Mouse (Mus musculus) cerebellum, adult 8-10 months (tissue): ENCODE results near the gene Zc3h8.

Experiments
- DNase-seq: peaks from one replicate; pipeline ENCODE4 v3.0.0; 2022

Gene Zc3h8

DNA sequence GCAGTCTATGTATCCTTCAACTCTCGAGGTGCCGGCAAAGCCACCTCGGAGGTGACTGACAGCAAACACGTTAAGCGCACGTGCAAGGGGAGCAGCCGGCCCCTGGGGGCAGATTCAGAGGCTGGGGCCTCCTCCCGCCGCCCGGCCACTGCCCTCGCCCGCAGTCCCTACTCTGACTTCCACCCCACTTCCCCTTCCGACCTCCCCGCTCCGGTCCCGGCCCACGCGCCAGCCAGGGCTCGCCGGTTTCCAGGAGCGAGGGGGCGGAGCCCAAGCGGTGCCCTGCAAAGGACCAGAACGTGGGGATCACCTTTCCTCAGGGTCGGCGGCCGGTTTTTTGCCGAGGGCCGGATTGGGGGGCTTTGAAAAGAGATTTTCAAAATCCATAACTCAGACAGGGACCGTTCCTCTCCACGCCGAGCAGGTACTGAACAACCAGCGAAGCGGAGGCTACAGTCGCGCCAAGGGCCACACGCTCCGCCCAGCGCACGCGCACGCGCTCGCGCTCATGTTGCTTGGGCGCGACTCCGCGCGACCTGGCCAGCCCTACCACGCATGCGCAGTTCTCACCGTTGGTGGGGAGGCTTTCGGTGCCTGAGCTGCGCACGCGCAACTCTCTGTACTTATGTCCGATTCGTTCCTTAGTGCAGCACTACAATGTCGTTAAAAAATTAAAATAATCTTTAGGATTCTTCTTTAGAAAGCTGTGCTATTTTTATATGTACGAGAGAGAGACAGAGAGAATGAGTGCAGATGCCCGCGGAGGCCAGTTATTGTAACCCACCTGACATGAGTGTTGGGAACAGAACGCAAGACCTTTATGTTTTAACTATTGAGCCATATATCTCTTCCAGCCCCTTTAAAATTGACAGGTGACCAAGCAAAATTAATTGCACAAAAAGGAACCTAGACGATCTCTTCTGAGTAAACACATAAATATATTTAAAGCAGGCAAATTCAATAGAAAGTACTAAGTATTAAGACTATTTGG lies at the start of gene Zc3h8:
Gene Zc3h8 (minus strand): TSS at position 540 of the 991 bp plus-strand sequence.
- peak; percentile 97 for DNase-seq

DNA sequence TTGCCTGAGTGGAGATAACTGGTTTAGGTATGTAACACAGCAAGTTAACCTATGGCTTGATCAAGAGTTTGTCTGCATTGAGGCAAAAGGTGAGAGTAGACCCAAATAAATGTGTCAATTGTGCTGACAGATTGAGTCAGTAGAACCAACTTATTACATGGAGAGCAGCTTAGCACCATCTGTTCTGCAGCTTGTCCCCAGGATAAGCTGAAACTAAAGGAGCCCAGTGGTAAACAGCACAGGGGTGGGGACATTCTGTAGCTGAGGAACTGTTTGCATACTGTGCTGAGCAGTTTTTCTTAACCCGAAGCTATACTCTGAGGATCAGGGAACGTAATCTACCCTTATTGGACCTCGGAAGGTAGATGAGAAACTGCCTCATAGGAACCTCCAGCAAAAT lies 40.9 kb upstream of the Zc3h8 start:
- no peak for DNase-seq

DNA sequence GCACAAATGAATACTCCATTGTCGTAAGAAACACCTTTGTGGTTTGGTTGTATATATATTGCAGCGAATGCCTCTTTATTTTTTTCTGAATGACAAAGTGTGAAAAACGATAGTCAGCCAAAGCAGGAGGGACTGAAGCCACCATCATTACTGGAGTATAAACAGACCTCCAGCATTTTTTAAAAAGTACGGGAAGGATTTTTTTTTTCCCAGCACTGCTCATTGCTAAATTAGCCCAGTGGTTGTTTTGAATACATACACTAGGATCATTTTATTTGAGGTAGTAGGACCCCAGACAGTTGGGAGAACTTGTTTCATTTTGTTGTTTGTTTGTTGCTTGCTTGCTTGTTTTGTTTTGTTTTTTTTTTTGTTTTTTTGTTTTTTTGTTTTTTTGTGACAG lies 31.7 kb upstream of the Zc3h8 start:
- DNase-seq: no peak

DNA sequence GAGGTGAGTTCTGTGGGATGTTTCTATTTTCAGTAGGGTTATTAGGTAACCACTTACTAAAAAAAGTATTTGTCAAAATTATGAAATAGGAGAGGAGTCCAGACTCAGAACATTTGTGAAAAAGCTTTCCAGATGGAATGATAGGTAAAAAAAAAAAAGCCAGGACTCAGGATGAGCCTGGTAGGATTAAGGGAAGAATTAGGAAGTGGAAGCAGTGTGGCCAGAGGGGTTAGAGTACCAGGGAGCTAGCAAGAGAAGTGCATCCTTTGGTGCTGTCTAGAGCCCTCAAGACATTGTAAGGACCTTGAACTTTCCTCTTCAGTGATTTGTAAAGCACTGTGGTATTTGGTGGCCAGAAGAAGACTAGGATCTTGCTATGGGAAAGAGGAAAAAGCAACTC lies 28.4 kb upstream of the Zc3h8 start:
- DNase-seq: no peak

DNA sequence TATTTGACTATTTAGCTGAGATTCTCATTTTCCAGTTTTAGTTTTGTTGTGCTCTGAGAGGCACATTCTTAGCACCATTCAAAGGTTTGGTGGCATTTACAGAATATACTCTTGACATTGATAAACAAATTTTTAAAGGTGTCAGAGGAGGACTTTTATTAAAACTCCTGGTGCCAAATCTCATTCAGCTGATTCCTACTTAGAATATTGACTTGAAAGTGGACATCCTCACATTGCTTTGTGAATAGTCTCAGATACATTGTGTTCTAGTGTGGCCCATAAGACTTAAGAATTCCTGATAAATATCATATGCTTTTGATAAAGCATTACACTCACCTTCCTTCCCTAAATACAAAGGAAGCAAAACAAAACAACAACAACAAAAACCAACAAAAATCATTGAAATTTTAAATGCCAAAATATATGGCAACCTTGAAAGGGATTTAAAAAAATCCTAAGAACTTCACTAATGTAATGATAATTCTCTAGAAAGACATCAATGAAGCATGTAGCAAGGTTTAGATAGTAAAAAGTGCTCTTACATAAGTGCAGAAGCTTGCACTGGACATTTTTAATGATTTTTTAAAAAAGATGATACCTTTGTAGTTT lies 24.7 kb upstream of the Zc3h8 start:
- no peak for DNase-seq

DNA sequence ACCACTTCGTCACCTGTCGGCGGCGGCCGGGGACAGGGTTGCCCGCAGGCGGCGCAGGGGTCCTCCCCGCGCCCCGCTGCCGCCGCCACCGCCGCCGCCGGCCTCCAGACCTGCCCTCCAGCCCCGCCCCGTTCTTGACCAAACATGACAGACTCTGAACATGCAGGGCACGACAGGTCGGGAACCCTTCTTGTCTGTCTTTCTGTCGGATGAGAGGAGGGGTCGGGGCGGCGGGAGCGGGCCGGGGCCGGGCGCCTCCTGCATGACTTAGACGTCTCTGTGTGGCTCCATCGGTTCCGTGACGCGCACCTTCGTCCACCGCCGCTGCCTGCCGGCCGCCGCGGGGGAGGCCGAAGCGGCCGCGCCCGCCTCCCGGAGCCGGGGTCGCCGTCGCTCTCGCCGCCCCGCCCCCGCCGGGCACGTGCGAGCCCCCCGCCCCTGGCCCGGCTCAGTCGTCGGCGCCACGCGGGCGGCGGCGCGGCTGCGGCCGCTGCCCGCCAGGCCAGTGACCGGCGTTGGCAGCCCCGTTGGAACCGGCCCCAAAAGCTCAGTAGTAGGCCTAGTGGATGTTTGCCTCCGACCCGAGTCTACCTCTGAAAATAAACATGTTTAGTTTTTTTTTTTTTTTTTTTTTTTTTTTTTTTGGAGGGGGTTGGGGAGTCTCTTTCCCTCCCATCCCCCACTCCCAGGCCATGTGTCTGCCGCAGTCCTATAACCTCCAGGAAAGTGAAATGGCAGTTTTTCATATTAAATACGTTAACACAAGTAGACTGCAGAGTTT lies 24.0 kb upstream of the Zc3h8 start, which contains the start of gene Gm10762:
Gene Gm10762 (minus strand): TSS at position 65 of the 781 bp plus-strand sequence.
- DNase-seq: peak; percentile 80

DNA sequence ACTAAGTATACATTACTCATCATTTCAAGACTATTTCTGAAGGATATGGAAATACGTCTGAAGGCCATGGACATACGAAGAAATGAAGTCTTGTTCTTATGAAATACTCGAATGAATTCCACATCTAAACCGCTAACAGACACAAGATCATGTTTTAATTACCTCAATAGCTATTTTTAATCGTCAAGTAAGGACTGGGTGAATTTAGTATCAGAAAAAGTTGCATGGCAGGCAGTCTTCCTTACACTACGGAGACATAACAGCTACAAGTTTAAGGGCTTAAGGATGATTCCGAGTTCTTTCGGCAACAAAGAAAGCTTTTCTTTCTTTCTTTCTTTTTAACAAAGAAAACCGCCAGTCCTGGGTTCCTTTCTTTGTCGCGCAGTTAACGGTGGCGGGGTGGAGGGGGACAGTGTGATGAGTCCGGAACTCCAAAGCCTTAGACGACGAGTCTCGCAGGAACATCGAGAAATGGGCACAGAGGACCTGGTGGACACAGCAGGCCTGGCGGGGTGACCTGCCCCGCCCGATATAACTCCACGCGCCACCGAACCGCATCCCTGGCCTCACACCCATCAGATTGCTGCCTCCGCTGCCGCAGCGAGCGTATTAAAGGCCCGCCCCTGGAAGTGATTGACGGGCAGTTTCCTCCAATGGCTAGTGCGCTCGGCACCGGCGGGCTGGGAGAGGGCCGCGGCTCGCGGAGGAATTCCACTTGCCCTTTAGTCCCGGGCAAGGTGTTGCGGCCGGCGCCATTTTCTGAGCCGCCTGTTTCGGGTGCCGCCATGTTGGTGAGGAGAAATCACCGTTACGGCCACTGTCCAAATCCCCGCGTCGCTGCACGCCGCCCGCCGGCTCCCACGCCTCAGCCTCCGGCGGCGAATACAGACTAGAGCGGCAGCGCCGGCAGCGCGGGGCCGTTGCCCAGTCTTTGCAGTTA lies 23.0 kb upstream of the Zc3h8 start, which contains the start of gene Zc3h6:
Gene Zc3h6 (plus strand): TSS at position 762 of the 940 bp plus-strand sequence.
- DNase-seq: peak; percentile 100

DNA sequence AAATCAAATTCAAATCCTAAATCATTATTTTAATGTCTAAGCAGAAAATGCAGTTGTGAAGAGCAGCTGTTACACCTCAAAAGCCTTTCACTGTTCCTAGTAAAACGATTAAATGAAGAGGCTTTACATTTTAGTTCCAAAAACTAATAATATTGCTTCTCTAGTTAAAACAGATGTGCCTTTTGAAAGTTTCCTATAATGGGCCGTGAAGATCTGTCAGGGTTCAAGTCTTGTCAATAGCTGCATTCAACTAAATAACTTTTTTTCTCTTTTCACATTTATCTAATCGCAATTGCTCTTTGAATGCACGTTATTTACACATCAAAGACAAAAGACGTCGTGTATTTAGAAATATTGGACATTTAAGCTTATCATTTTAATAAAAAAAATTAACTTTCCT lies 22.4 kb upstream of the Zc3h8 start:
- DNase-seq: no peak

DNA sequence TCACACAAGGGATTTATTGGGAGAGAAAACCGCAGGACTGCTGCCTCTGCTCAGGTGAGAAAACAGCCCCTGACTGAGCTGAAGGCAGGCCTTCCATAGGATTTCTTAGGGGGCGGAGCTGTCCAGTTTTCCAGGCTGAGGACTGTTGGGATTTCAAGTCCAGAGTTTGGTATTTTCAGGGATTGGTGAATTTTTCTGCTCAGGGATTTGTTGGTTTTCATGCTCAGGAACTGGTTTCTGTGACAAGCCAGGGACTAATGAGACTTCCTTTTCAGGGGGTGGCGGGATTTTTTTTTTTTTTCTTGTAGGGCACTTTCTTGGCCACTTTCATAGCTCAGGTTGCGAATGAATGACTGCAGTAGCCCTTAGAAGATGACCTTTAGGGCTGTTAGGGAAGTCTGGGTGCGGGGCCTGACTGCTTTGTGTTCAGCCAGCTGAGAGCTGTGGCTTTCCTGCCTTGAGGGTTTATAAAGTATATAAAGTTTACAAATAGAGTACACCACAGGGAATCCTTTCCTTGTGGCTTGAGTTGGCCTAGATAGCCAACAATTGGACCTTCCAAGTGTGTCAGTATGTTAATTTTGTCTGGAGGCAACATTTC lies 21.7 kb upstream of the Zc3h8 start:
- no peak for DNase-seq

DNA sequence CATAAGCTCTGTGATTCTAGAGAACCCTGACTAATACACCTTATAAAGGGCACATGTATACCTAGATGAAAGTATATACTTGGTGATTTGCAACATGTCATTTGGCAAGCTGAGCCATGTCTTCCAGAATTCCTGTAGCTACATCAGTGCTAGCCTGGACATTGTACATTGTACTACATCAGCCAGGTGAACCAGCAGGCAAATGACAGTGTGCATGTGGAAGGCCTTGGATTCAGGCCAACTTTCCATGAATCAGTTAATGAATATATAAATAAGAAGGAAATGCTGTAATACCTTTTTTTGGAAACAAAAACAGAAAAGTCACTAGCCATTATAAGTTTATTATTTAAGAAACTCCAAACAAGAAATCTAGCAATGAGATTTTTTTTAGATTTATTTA lies 10.3 kb upstream of the Zc3h8 start:
- no peak for DNase-seq

DNA sequence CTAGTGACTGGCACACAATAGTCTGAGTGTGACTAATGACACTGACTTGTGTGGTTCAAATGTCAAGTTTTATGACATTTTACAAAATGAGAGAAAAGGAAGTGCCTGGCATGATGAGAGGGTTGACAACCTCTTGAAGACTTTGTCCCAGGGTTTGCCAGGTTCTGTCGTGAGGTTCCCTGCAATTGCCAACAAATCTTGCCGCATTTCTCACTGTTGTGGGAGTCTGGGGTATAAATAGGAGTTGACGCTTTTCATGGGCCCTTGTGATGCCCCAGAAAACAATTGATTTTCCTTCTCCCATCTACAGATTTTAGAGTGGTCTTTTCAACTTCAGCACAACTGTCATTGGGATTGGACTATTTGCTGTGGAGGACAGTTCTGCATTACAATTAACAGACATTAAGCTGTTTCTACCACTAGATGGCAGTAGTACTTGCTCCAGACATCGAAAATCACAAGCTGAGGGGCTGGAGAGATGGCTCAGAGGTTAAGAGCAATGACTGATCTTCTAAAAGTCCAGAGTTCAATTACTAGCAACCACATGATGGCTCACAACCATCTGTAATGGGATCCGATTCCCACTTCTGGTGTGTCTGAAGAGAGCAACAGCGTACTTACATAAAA lies 4.2 kb upstream of the Zc3h8 start:
- DNase-seq: peak; percentile 32

DNA sequence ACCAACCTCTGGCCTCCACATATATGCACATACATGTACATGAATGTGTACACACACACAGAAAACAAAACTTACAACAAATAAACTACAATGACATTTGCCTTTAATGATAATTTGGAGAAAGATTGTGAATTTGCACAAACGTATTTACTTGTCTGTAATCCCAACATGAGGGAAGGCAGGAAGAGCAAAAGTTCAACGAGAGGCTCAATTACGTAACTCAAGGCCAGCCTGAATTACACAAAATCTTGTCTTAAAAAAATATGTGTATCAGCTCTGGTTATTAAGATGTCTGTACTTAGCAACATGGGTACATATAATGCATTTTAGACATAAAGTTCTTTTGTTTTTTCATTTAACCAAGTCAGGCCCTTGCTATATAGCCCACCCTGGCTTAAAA lies 7.6 kb downstream of the Zc3h8 start:
- DNase-seq: no peak

DNA sequence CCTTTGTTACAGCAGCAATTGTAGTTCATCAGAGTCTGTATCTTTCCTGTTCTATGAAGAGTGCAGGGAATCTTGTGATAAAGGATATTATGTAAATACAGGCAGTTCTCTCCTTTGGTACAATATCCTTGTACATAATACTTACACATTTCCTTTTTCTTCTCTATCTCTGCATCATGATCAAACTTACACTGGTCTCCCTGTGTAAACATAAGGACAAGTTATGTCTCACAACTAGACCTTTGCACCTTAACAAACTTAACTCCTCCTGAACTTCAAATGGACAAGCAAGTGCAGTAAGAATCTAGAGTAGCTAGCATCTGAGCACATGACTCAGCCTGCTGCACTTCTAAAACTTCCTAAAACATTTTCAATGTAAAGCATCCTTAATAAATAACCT lies 13.2 kb downstream of the Zc3h8 start:
- no peak for DNase-seq

DNA sequence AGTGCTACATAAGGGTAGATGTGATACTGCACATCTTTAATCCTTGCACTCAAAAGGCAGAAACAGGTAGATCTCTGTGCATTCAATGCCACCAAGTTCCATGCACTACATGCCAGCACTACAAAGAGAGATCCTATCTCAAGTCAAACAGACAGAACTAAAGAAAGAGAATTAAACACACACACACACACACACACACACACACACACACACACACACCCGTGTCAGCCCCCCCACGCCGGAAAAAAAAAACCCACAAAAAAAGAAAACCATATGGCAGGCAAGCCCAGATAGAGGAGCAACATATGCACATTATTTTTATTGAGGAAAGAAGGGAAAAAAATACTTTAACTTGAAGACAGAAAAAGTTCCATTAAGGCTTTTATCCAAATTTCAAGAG lies 15.4 kb downstream of the Zc3h8 start:
- DNase-seq: no peak

DNA sequence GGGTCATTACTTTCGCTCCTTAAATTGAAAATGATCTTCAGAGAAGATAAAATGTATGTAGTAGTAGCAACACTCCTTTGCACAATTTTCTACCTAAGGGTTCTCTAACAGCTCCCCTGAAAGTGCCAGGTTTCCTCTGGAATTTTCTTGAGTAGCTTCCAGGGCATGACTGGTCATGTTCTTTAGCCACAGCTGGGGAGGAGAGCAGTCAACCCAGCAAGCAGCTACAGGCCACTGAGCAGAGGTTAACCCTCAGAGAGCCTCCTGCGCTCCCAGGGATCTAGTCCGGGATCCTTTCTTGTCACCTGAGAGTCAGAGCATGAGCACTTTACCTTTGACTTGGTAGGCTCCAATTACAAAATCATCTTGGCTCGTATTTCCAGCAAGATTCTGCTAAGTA lies 19.1 kb downstream of the Zc3h8 start:
- no peak for DNase-seq

DNA sequence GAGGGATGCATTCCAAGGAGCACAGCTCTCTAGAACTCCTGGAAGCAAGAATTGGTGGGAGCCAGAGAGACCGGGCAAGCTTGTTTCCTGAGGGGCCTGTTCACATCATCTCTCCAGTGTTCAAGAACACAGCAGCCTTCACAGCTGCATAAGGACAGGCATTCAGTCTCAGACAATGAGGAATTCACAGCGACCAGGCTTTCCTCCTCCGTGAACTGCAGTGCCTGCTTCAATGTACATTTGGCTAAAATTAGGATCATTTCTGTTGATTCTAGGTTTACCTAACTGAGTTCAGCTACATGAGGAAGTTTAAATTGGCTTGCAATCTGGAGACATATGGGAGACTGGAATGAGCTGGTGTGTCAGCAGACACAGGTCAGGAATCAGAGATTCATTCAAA lies 27.3 kb downstream of the Zc3h8 start:
- no peak for DNase-seq

DNA sequence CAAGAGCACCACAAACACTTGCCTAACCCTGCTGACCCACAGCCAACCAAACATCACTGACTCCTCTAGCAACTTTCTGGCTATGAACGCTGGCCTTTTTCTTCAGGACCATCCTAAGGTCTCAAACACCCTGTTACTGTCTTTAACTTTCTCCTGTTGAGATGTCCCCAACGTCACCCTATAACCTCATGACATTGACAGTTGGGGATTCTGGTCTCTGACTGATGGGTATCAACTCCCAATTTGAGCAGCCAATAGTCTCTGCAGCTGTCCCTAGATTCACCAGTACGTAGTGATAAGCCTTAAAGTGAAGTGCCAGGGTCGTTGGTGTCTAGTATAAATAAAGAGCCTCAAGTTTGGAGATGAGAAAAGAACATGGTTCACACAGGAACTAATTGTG lies 28.9 kb downstream of the Zc3h8 start:
- DNase-seq: no peak

DNA sequence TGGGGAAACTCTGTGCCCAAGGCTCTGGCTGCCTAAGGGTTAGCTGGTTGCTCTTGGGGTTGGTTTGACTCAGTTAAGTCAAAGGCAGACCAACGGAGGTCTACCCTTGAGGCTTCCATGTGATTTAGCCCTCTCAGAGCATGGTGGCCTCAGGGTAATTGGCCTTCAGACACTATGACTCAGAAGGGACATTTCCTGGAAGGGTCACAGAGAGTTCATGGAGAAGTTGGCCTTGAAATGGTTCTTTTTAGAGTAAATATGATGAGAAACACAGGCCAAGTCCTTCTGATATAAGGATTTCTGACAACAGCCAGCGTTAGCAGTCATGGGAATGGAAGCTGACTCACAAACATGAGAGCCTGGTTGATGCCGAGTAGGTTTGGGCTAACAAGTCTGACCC lies 40.2 kb downstream of the Zc3h8 start:
- no peak for DNase-seq

DNA sequence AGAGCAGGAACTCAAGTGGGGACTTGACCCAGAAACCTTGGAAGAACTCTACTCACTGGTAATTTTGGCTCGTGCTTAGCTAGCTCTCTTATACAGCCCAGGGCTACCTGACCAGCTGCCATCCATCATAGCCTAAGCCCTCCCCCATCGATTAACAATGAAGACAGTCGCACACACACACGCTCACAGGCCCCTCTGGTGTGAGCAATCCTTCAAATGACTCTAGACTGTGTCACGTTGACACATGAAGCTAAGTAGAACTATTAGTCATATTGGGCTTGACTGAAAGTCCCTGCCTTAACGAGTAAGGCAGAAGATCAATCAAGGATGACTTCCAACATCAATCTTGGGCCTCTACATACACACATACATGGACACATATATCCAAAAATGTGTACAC lies 41.0 kb downstream of the Zc3h8 start:
- DNase-seq: no peak

DNA sequence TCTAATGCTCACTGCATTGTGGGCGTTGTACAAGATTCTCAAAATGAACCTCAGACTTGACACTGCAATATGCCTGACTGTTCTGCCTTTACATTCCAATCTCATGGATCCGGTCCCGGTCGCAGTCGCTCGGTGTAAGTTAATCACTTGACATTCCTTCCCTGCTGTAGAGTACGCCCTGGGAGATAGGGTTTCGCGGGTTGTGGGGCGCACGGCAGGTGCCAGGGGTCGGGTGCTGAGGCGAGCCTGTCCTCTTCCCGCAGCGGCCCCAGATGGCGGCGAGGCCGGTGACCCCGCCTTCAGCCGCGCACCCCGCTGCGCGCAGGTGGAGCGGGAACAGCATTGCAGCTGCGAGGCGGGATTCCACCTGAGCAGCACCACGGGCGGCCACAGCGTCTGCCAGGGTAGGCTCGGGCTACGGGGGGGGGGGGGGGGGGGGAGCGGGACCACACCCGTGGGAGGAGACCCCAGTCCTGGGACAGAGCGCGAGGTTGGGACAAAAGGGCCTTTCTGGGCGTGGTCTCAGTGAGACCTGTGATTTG lies 51.6 kb downstream of the Zc3h8 start:
- peak; percentile 45 for DNase-seq
